Mouse (Mus musculus): ENCODE results near the gene Efcab12.

GRCm38 (mm10) chr6:115856361-115856745 is 18.1 kb upstream of the Efcab12 start:
- TF ChIP-seq CTCF (IDR thresholded peaks at IDR 0.05; ENCODE audit: low read depth, low read length) (no peak), GATA2 (IDR thresholded peaks at IDR 0.05; ENCODE audit: borderline replicate concordance, low read depth, low read length) (no peak), POLR2AphosphoS5 (IDR thresholded peaks at IDR 0.05; ENCODE audit: insufficient replicate concordance, low read depth, low read length) (no peak)
